Mouse (Mus musculus): ENCODE measurements around the gene B230118H07Rik.
A peak's percentile ranks its signal among the peaks of the same experiment; 100 is the strongest.

Gene B230118H07Rik

GRCm38 (mm10) chr2:101638979-101639839 is 10.1 kb downstream of the B230118H07Rik start:
- DNase-seq (ENCODE audit: low read depth, low spot score): no peak

GRCm38 (mm10) chr2:101628297-101629236 is 20.8 kb downstream of the B230118H07Rik start:
- peak; percentile 97 for DNase-seq (ENCODE audit: low read depth, low spot score)

- no peak for DNase-seq (ENCODE audit: low read depth, low spot score)
Measured at GRCm38 (mm10) chr2:101627227-101627626, 22.1 kb downstream of the B230118H07Rik start.

- no peak for DNase-seq (ENCODE audit: low read depth, low spot score)
Measured at GRCm38 (mm10) chr2:101624526-101624925, 24.8 kb downstream of the B230118H07Rik start, which contains the start of gene Rag2. TSS of gene Rag2 (plus strand) at chr2:101624718.

GRCm38 (mm10) chr2:101624011-101624410 is 25.3 kb downstream of the B230118H07Rik start:
- DNase-seq (ENCODE audit: low read depth, low spot score): no peak

- DNase-seq (ENCODE audit: low read depth, low spot score): no peak
Measured at GRCm38 (mm10) chr2:101623042-101623441, 26.3 kb downstream of the B230118H07Rik start.

- no peak for DNase-seq (ENCODE audit: low read depth, low spot score)
Measured at GRCm38 (mm10) chr2:101621611-101622010, 27.7 kb downstream of the B230118H07Rik start.

- DNase-seq (ENCODE audit: low read depth, low spot score): no peak
Measured at GRCm38 (mm10) chr2:101620899-101621298, 28.4 kb downstream of the B230118H07Rik start.

- DNase-seq (ENCODE audit: low read depth, low spot score): no peak
Measured at GRCm38 (mm10) chr2:101618373-101618772, 31.0 kb downstream of the B230118H07Rik start.

GRCm38 (mm10) chr2:101615464-101616305 is 33.6 kb downstream of the B230118H07Rik start:
- DNase-seq (ENCODE audit: low read depth, low spot score): no peak

- DNase-seq (ENCODE audit: low read depth, low spot score): no peak
Measured at GRCm38 (mm10) chr2:101610861-101611260, 38.5 kb downstream of the B230118H07Rik start.

- DNase-seq (ENCODE audit: low read depth, low spot score): no peak
Measured at GRCm38 (mm10) chr2:101608232-101608894, 41.0 kb downstream of the B230118H07Rik start.

GRCm38 (mm10) chr2:101603099-101603498 is 46.2 kb downstream of the B230118H07Rik start:
- no peak for DNase-seq (ENCODE audit: low read depth, low spot score)

GRCm38 (mm10) chr2:101600703-101601102 is 48.6 kb downstream of the B230118H07Rik start:
- no peak for DNase-seq (ENCODE audit: low read depth, low spot score)

GRCm38 (mm10) chr2:101598190-101599181 is 50.8 kb downstream of the B230118H07Rik start:
- no peak for DNase-seq (ENCODE audit: low read depth, low spot score)

GRCm38 (mm10) chr2:101597186-101597585 is 52.1 kb downstream of the B230118H07Rik start:
- DNase-seq (ENCODE audit: low read depth, low spot score): no peak

GRCm38 (mm10) chr2:101594681-101595080 is 54.7 kb downstream of the B230118H07Rik start:
- DNase-seq (ENCODE audit: low read depth, low spot score): no peak

- DNase-seq (ENCODE audit: low read depth, low spot score): no peak
Measured at GRCm38 (mm10) chr2:101592886-101593285, 56.4 kb downstream of the B230118H07Rik start.
